Mouse (Mus musculus) erythroblast, embryonic 14.5 days (primary cell): ENCODE data around the gene Prss48. TPM values are rescaled to one million over a fixed set of nuclear protein-coding genes. Genes with fewer than 3 reads are reported as not detected.
A peak's percentile ranks its signal among the peaks of the same experiment; 100 is the strongest.
"Not testable (repeated sequence)": the region's sequence is repeated elsewhere in the genome, so short reads cannot be mapped to it uniquely, and the experiment has no call there.

Experiments
- H3K27me3 ChIP-seq: 2 replicates; pipeline ENCODE4 v1.6.1; 2012; ENCODE audit warnings: inconsistent platforms; ENCODE audit not compliant: control insufficient read depth
- H3K36me3 ChIP-seq: 2 replicates; pipeline ENCODE4 v1.6.1; 2012; ENCODE audit warnings: mild to moderate bottlenecking, inconsistent platforms; ENCODE audit not compliant: control insufficient read depth
- H3K4me1 ChIP-seq: 2 replicates; pipeline ENCODE4 v1.6.1; 2012; ENCODE audit warnings: inconsistent platforms; ENCODE audit not compliant: control insufficient read depth
- H3K4me3 ChIP-seq: replicated peaks from 2 replicates; pipeline ENCODE3; 2012; ENCODE audit warnings: moderate library complexity, mild to moderate bottlenecking, inconsistent platforms
- H3K9me3 ChIP-seq: 2 replicates; pipeline ENCODE4 v1.6.1; 2012; ENCODE audit warnings: low read length, inconsistent platforms, mixed read lengths; ENCODE audit not compliant: control insufficient read depth
- GATA1 ChIP-seq: IDR thresholded peaks from 2 replicates; pipeline ENCODE4 v1.6.1; 2012; ENCODE audit warnings: low read length, inconsistent platforms, mixed read lengths
- TAL1 ChIP-seq: IDR thresholded peaks from 3 replicates; pipeline ENCODE4 v1.6.1; 2012; ENCODE audit warnings: low read length, inconsistent platforms, mixed read lengths
- polyA plus RNA-seq: library from polyadenylated mRNA; stranded (reverse); fragments of >175 nt; gene quantifications from 2 replicates; pipeline ENCODE4 v1.2.3, GENCODE M21; 2012

The Prss48 gene
- polyA plus RNA-seq, 1 experiment: not detected

- TF ChIP-seq TAL1: no peak
- TF ChIP-seq GATA1: no peak
- peaks cover 36% of the 10 kb centered on the region for H3K4me1 ChIP-seq
- H3K9me3 ChIP-seq: no peaks in the 10 kb centered on the region
- H3K36me3 ChIP-seq: peaks cover 7% of the 10 kb centered on the region
- no peak overlapping the region for H3K4me3 ChIP-seq
- no peaks in the 10 kb centered on the region for H3K27me3 ChIP-seq
Observed at GRCm38 (mm10) chr3:85987225-85987624, 15.1 kb downstream of the Prss48 start.

- H3K36me3 ChIP-seq: peaks cover 8% of the 10 kb centered on the region
- H3K4me1 ChIP-seq: peaks cover 9% of the 10 kb centered on the region
- TF ChIP-seq GATA1 (no peak), TAL1 (no peak)
Observed at GRCm38 (mm10) chr3:85984537-85984936, 17.8 kb downstream of the Prss48 start.

GRCm38 (mm10) chr3:85981761-85982160 is 20.5 kb downstream of the Prss48 start:
- not testable (repeated sequence) for H3K36me3 ChIP-seq, H3K9me3 ChIP-seq, H3K27me3 ChIP-seq, H3K4me3 ChIP-seq, H3K4me1 ChIP-seq

More at GRCm38 (mm10) chr3:85984537-85984936, 17.8 kb downstream of the Prss48 start:
- no peaks in the 10 kb centered on the region for H3K9me3 ChIP-seq
- H3K4me3 ChIP-seq: no peak overlapping the region
- no peaks in the 10 kb centered on the region for H3K27me3 ChIP-seq

GRCm38 (mm10) chr3:85980036-85980435 is 22.3 kb downstream of the Prss48 start:
- Histone ChIP-seq H3K4me3 (no peak overlapping the region), H3K4me1 (no peaks in the 10 kb centered on the region; the same call in 1 of the 2 replicates), H3K36me3 (peaks cover 3% of the 10 kb centered on the region; the same call in 1 of the 2 replicates), H3K9me3 (no peaks in the 10 kb centered on the region), H3K27me3 (no peaks in the 10 kb centered on the region)
- TF ChIP-seq TAL1 (no peak), GATA1 (no peak)

- H3K9me3 ChIP-seq: no peaks in the 10 kb centered on the region
- peaks cover 14% of the 10 kb centered on the region for H3K27me3 ChIP-seq
- H3K4me1 ChIP-seq: peaks cover 14% of the 10 kb centered on the region
- H3K36me3 ChIP-seq: no peaks in the 10 kb centered on the region
- no peak overlapping the region for H3K4me3 ChIP-seq
- no peak for TF ChIP-seq TAL1
Observed at GRCm38 (mm10) chr3:85974451-85974850, 27.8 kb downstream of the Prss48 start.

GRCm38 (mm10) chr3:85973376-85974140 is 28.7 kb downstream of the Prss48 start:
- Histone ChIP-seq H3K27me3 (peaks cover 14% of the 10 kb centered on the region), H3K4me1 (peaks cover 14% of the 10 kb centered on the region), H3K9me3 (no peaks in the 10 kb centered on the region), H3K36me3 (no peaks in the 10 kb centered on the region), H3K4me3 (no peak overlapping the region)
- TF ChIP-seq TAL1: no peak
- no peak for TF ChIP-seq GATA1

- no peaks in the 10 kb centered on the region for H3K9me3 ChIP-seq
- H3K4me1 ChIP-seq: peaks cover 14% of the 10 kb centered on the region
- peaks cover 14% of the 10 kb centered on the region for H3K27me3 ChIP-seq
- no peaks in the 10 kb centered on the region for H3K36me3 ChIP-seq
- TF ChIP-seq GATA1 (no peak), TAL1 (no peak)
- peak overlapping the region; percentile 71 for H3K4me3 ChIP-seq
Observed at GRCm38 (mm10) chr3:85971599-85971975, 30.7 kb downstream of the Prss48 start.

- H3K27me3 ChIP-seq: peaks cover 14% of the 10 kb centered on the region
- no peaks in the 10 kb centered on the region for H3K9me3 ChIP-seq
- H3K4me3 ChIP-seq: peak within 1 kb of the TSS; percentile 71
- H3K4me1 ChIP-seq: peaks cover 14% of the 10 kb centered on the region
- no peaks in the 10 kb centered on the region for H3K36me3 ChIP-seq
- TF ChIP-seq TAL1: no peak
- TF ChIP-seq GATA1: no peak
Observed at GRCm38 (mm10) chr3:85970742-85971598, 31.3 kb downstream of the Prss48 start, which contains the start of gene Sh3d19. Sh3d19 (plus strand) TSS chr3:85971109.

- H3K4me1 ChIP-seq: peaks cover 14% of the 10 kb centered on the region
- no peaks in the 10 kb centered on the region for H3K36me3 ChIP-seq
- peaks cover 14% of the 10 kb centered on the region for H3K27me3 ChIP-seq
- no peaks in the 10 kb centered on the region for H3K9me3 ChIP-seq
- no peak for TF ChIP-seq GATA1
- no peak for TF ChIP-seq TAL1
- no peak overlapping the region for H3K4me3 ChIP-seq
Observed at GRCm38 (mm10) chr3:85969040-85969439, 33.3 kb downstream of the Prss48 start.
